Mouse (Mus musculus): ENCODE results near the gene Gm8947. TPM values are rescaled to one million over a fixed set of nuclear protein-coding genes. Genes with fewer than 3 reads are reported as not detected.

The Gm8947 gene
- polyA plus RNA-seq, 1 experiment from 2014 or later = not detected

GRCm38 (mm10) chr1:151228320-151228989 is 36.3 kb downstream of the Gm8947 start:
- Histone ChIP-seq H3K79me2 (ENCODE audit: inconsistent target) (no peaks in the 10 kb centered on the region), H3K36me3 (ENCODE audit: inconsistent target) (no peaks in the 10 kb centered on the region), H3K27ac (no peak overlapping the region), H3K4me3 (ENCODE audit: inconsistent target) (no peak overlapping the region)
- 43% methylated on average over 1 of the region's 1 CpGs for WGBS (ENCODE audit: missing documents)

GRCm38 (mm10) chr1:151232346-151232745 is 40.2 kb downstream of the Gm8947 start:
- Histone ChIP-seq H3K79me2 (ENCODE audit: inconsistent target) (no peaks in the 10 kb centered on the region), H3K27ac (no peak overlapping the region), H3K36me3 (ENCODE audit: inconsistent target) (no peaks in the 10 kb centered on the region), H3K4me3 (ENCODE audit: inconsistent target) (no peak overlapping the region)
- WGBS (ENCODE audit: missing documents) = 91% methylated on average over 3 of the region's 3 CpGs

GRCm38 (mm10) chr1:151233756-151234155 is 41.6 kb downstream of the Gm8947 start:
- Histone ChIP-seq H3K79me2 (ENCODE audit: inconsistent target) (no peaks in the 10 kb centered on the region), H3K36me3 (ENCODE audit: inconsistent target) (no peaks in the 10 kb centered on the region), H3K27ac (no peak overlapping the region), H3K4me3 (ENCODE audit: inconsistent target) (no peak overlapping the region)
- 86% methylated on average over 3 of the region's 3 CpGs for WGBS (ENCODE audit: missing documents)

GRCm38 (mm10) chr1:151235574-151235973 is 43.4 kb downstream of the Gm8947 start:
- H3K4me3 ChIP-seq (ENCODE audit: inconsistent target) = no peak overlapping the region
- no peaks in the 10 kb centered on the region for H3K36me3 ChIP-seq (ENCODE audit: inconsistent target)
- no peaks in the 10 kb centered on the region for H3K79me2 ChIP-seq (ENCODE audit: inconsistent target)
- no peak overlapping the region for H3K27ac ChIP-seq
- WGBS (ENCODE audit: missing documents) = 97% methylated on average over 2 of the region's 2 CpGs

- no peaks in the 10 kb centered on the region for H3K79me2 ChIP-seq (ENCODE audit: inconsistent target)
- no peaks in the 10 kb centered on the region for H3K36me3 ChIP-seq (ENCODE audit: inconsistent target)
- no peak overlapping the region for H3K27ac ChIP-seq
- WGBS (ENCODE audit: missing documents) = 68% methylated on average over 13 of the region's 13 CpGs
- H3K4me3 ChIP-seq (ENCODE audit: inconsistent target) = no peak overlapping the region
These were observed 44.2 kb downstream of the Gm8947 start for GRCm38 (mm10) chr1:151236141-151236930.

GRCm38 (mm10) chr1:151237780-151238179 is 45.6 kb downstream of the Gm8947 start:
- Histone ChIP-seq H3K79me2 (ENCODE audit: inconsistent target) (no peaks in the 10 kb centered on the region), H3K4me3 (ENCODE audit: inconsistent target) (no peak overlapping the region)
- WGBS (ENCODE audit: missing documents) = 87% methylated on average over 3 of the region's 3 CpGs

GRCm38 (mm10) chr1:151243332-151243731 is 51.2 kb downstream of the Gm8947 start:
- WGBS (ENCODE audit: missing documents) = 81% methylated on average over 4 of the region's 4 CpGs
- Histone ChIP-seq H3K4me3 (ENCODE audit: inconsistent target) (no peak overlapping the region), H3K36me3 (ENCODE audit: inconsistent target) (peaks cover 6% of the 10 kb centered on the region; the same call in 1 of the 2 replicates), H3K27ac (no peak overlapping the region), H3K79me2 (ENCODE audit: inconsistent target) (peaks cover 5% of the 10 kb centered on the region; the same call in 1 of the 2 replicates)

More at GRCm38 (mm10) chr1:151237780-151238179, 45.6 kb downstream of the Gm8947 start:
- Histone ChIP-seq H3K27ac (no peak overlapping the region), H3K36me3 (ENCODE audit: inconsistent target) (no peaks in the 10 kb centered on the region; the same call in 1 of the 2 replicates)

Other genes starting within 250 kb of the Gm8947 start
- gene Hmcn1, start 198.9 kb upstream of the Gm8947 start, polyA plus RNA-seq (2018) = not detected in 3 replicates
- gene Gm47985, start 9.8 kb upstream of the Gm8947 start, polyA plus RNA-seq (2018) = not detected in 3 replicates
- not detected in 3 replicates for gene Gm47995, start 6.1 kb downstream of the Gm8947 start, polyA plus RNA-seq (2018)
- not detected in 3 replicates for gene 3110040M04Rik, start 11.7 kb downstream of the Gm8947 start, polyA plus RNA-seq (2018)
- not detected in 3 replicates for gene Gm47996, start 17.8 kb downstream of the Gm8947 start, polyA plus RNA-seq (2018)
- gene Ivns1abp, start 152.1 kb downstream of the Gm8947 start, polyA plus RNA-seq (2018) = 48.2 to 82.7 TPM (median 58.0 TPM) in 3 replicates
- 9.9 to 17.7 TPM (median 12.1 TPM) in 3 replicates for gene Swt1, start 236.1 kb downstream of the Gm8947 start, polyA plus RNA-seq (2018)
- 22.5 to 28.2 TPM (median 26.3 TPM) in 3 replicates for gene Trmt1l, start 236.2 kb downstream of the Gm8947 start, polyA plus RNA-seq (2018)